Mouse (Mus musculus): ENCODE data around the gene Utp4.
"Not testable (repeated sequence)": the region's sequence is repeated elsewhere in the genome, so short reads cannot be mapped to it uniquely, and the experiment has no call there.

The Utp4 gene

DNA sequence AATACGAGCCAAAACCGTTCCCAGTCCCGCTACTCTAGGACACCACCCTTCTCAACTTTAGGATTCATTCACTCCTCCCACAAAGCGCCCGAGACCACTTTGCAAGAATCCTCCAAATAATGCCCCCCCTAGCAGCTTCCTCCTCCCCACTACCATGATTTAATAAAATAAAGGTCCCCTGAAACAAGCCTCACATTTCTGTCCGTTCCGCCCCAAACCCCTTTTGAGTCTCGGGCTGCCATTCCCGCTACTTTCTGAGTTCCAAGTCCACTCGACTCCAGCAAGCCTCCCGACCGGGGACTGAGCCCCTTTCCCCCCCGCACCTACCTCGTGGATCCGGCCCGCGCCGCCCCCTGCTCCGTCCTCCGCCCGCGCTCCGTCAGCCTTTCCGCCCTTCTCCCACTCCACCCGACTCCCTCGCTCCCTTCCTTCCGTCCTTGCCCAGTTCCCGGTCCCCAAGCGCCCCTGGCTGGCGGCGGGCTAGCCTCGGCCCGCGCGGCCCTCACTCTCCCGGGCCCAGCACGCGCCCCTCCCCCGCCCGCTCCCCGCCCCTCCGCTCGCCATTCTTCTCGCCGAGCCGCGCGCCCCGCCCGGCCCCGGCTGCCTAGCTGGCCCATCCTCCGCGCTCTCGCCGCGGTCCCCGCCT is 507 bp upstream of the Utp4 start:
- in situ Hi-C loops (cut with MboI; ENCODE audit: unreplicated experiment in 2 of 2) = loop anchor here in 1 of 2 experiments (10.0 to 25.0 kb wide), 2 partner anchors 478 to 694 kb away; partner anchors contain the start of genes Psmd7 and Zfp90

DNA sequence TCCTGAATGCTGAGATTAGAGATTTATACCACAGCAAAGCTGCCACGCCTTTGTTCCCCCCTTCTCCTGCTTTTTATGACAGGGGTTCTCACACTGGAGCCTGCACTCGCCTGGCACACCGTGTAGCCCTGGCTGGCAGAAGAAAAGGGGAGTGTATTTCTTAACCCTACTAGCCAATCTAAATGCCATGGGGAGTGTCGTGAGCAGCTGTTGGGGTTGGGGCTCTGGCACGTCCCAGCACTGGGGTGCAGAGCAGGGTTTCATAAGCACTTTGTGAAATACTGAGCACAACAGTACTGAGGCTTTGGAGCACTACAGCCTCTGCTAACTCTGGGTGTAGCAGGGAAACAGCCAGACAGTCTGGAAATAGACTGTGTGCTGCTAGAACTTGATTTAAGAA is 6.0 kb downstream of the Utp4 start:
- in situ Hi-C loops (cut with MboI; ENCODE audit: unreplicated experiment in 2 of 2) = loop anchor here in 1 of 2 experiments (10.0 to 25.0 kb wide), 2 partner anchors 485 to 688 kb away; partner anchors contain the start of genes Psmd7 and Zfp90

DNA sequence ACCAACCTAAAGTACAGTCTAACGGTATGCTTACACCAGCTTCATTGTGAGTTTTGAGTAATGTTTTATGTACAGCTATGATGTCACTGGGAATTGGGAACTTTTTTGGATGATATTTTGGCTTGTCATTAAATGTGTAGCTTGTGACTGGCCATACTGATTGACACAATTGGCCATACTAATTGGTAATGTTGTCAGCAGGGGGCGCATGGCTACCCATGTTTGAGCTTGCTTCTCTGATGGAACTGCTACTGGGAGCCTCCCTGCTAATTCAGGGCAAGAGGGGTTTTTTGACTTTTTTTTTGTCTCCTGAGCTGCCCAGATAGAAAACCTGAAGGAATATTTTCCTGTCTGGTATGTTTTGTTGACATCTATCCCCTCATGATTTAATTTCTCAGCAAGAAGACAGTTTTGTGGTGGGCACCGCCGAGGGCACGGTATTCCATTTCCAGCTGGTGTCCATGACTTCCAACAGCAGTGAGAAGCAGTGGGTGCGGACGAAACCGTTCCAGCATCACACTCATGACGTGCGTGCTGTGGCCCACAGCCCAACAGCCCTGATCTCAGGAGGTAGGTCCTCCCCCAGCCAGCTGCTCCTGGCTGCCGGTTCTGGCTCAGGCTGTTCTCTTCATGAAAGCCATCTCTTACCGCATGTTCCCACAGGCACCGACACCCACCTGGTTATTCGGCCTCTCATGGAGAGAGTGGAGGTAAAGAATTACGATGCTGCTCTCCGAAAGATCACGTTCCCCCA is 12.5 kb downstream of the Utp4 start:
- in situ Hi-C loops (cut with MboI; ENCODE audit: unreplicated experiment in 2 of 2) = no loop called here

DNA sequence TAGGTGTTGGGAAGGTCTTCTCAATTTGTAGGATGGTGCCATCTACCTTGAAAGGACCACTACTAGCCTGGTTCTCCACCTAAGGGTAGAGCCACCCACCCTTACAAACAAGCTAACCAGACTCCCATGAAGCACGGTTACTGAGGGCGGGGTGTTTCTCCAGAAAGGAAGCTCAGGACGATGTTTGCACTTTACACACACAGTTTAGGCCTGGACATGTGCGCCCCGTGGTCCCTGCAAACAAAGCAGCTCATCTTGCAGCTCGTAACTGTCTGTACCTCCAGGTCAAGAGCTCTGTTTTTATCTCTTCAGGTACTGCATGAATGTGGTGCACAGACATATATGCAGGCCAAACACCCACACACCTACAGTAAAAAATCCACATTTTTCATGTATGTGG is 13.2 kb downstream of the Utp4 start:
- in situ Hi-C loops (cut with MboI; ENCODE audit: unreplicated experiment in 2 of 2) = no loop called here

DNA sequence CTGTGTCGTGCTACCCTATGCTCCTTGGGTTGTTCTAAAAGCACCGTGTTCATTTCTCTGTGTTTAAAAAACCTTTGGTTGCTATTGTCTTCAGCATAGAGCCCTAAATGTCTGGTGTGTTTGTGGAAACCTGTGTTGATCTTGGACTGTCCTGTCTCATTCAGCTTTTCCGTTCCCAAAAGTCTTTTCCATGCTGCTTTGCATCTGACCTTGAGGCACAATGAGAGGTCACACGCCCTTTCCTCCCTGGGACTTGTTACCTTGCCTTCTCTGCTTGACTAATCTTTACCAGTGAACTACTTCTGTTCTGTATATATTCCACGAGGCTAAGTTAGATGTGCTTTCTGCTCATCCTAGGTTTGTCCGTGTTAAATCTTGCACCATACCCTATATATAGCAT is 14.0 kb downstream of the Utp4 start:
- in situ Hi-C loops (cut with MboI; ENCODE audit: unreplicated experiment in 2 of 2) = no loop called here

DNA sequence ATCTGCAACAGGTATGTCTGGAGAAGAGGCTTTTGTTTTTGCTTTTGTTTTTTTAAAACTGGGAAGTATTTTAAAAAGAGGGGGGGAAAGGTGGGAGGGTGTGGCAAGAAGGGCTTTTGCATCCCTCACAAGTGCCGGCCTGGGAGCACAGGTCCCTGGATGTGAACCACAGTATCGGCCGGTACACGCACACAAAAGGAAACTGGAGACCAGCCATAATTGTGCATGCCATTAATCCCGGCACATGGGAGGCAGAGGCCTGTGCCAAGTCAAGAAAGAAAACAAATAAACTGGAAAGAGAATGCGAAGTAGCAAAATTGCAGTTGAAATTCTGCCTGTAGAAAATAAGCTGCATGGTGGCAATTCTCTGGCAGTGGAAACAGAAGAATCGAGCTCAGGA is 14.9 kb downstream of the Utp4 start:
- in situ Hi-C loops (cut with MboI; ENCODE audit: unreplicated experiment in 2 of 2) = no loop called here

DNA sequence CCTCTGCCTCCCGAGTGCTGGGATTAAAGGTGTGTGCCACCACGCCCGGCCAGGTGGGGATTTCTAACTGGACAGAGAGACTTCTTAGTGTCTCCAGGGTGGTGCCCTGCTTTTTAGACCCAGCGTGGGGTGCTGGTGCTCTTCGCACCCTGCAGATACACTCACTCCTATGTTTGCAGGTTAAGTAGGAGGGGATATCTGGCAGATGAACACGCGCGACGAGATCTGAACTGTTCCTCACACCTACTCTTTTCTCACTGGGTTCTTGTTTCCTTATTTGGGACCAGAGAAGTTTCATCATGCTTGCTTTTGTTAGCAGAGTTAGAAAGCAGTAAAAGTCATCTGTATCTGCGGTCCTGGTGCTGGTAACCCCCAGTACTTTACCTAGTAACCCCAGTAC is 20.2 kb downstream of the Utp4 start:
- in situ Hi-C loops (cut with MboI; ENCODE audit: unreplicated experiment in 2 of 2) = no loop called here

DNA sequence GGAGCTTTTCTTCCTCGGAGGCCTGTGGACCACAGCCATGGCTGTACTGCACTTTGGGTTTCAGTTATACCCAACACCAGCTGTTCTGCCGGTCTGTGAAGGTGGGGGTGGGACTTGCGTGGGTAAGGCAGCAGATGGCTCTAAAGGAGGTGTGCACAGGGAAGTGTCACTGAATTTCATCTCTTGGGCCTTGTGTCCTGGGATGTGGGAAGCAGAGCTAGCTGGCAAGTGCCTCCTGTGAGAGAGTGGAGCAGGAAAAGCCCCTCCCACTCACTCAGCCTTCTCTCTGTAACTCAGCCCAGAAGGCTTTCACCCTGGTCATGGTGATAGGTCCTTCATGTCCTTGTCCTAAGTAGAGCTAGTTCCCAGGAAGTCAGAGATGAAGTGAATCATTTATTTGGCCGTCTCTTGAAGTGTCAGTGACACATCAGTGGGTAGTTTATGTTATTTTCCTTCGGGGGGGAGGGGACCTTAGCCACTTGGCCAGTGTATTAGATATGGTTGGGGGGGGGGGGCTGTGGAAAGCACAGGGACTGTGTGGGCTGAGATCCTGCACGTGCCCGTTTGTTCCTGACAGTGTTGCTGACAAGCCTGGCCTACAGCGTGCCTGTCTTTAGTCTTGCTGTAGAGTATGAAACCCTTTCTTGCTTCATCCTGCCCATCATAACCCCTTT is 26.4 kb downstream of the Utp4 start:
- in situ Hi-C loops (cut with MboI; ENCODE audit: unreplicated experiment in 2 of 2) = loop anchor here in 1 of 2 experiments (5.0 kb wide), 1 partner anchor 82 kb away; no protein-coding TSS in a partner anchor

DNA sequence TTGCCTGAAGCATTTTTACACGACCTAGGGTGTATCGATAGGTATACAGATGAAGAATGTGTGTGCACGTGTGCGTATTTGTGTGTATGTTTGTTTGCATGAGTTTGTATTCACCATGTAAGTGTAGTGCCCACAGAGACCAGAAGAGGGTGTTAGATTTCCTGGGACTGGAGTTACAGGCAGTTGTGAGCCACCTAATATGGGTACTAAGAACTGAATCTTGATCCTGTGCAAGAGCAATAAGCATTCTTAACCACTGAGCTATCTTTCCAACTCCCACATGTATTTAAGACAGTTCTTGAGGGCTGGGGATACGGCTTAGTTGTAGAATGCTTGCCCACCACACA is 26.9 kb downstream of the Utp4 start:
- in situ Hi-C loops (cut with MboI; ENCODE audit: unreplicated experiment in 2 of 2) = loop anchor here in 1 of 2 experiments (5.0 kb wide), 1 partner anchor 82 kb away; no protein-coding TSS in a partner anchor

DNA sequence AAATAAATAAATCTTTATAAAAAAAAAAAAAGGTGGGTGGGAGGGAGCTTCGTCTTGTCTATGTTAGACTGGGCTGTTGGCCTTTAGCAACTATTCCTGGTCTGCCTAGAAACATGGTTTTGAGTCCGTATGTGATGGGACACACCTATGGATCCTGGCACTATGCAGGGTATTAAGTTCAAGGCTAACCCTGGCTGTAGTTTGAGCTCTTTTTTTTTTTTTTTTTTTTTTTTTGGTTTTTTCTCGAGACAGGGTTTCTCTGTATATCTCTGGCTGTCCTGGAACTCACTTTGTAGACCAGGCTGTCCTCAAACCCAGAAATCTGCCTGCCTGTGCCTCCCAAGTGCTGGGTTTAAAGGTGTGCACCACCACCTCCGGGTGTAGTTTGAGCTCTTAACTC is 30.6 kb downstream of the Utp4 start:
- in situ Hi-C loops (cut with MboI; ENCODE audit: unreplicated experiment in 2 of 2) = loop anchor here in 1 of 2 experiments (5.0 kb wide), 1 partner anchor 78 kb away; no protein-coding TSS in a partner anchor

DNA sequence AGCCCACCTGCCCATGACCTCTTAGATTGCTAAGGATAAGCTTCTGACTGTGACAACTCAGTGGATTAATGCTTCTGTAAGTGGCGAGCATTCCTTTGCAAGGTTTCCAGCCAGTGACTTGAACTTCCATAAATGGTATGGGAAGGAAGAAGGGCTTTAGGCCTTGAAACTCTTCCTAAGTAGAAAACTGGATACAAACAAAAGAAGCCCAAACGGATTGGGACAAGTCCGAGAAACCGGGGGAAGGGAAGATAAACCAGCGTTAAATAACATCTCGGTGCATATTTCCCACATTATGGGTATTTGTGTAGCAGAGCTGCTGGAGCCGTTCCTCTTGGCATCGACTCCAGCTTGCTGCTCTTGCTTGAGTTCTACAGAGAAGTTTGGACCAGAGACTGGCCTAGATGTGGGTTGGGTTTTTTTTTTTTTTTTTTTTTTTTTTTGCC is 31.5 kb downstream of the Utp4 start:
- in situ Hi-C loops (cut with MboI; ENCODE audit: unreplicated experiment in 2 of 2) = loop anchor here in 1 of 2 experiments (5.0 kb wide), 1 partner anchor 77 kb away; no protein-coding TSS in a partner anchor

DNA sequence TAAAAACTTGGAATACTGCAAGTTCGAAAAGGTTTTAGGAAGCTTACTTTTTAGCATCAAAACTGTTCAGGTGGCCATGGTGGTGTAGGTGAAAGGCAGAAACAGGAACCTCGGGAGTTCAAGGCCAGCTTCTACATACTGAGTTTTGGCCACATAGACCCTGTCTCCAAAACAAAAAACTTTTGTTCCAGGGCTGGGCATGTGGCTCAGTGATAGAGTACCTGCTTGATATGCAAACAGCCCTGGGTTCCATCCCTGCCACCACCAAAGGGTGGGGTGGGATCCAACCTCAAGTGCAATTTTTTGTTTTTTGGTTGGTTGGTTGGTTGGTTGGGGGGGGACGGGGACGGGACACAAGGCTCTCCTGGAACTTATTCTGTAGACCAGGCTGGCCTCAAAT is 32.0 kb downstream of the Utp4 start:
- in situ Hi-C loops (cut with MboI; ENCODE audit: unreplicated experiment in 2 of 2) = no loop called here

DNA sequence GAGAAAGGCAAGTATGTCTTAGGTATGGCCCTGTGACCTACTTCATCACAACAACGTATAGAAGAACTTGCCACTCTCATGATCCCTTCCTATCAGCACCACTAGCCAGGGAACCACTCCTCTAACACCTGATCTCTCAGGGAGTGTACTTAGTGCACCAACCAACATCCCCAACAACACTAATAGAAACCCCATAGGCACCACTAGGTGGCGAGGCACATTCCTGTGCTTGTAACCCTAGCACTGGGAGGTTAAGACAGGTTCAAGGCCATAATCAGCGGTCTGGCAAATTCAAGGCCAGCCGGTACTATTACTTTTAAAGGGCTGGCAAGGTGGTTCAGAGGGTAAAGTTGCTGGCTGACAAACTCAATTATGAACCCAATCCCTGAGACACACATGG is 33.8 kb downstream of the Utp4 start:
- in situ Hi-C loops (cut with MboI; ENCODE audit: unreplicated experiment in 2 of 2) = no loop called here

DNA sequence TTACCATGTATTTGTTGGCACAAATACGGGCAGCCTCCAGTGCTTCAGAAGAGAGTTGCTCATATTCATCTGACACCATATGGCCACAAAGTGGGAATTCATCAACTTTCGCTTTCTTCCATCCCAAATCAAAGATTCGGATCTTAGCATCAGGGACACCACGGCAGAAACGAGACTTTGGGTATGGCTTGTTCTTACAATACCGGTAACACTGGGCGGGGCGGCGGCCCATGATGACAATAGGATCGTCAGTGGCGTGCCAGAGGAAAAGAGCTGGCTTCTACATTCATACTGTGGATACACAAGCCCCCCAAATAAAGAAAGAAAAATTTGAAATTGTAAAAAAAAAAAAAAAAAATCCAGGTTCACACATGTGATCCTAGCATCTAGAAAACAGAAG is 34.7 kb downstream of the Utp4 start:
- in situ Hi-C loops (cut with MboI; ENCODE audit: unreplicated experiment in 2 of 2) = not testable (repeated sequence)

DNA sequence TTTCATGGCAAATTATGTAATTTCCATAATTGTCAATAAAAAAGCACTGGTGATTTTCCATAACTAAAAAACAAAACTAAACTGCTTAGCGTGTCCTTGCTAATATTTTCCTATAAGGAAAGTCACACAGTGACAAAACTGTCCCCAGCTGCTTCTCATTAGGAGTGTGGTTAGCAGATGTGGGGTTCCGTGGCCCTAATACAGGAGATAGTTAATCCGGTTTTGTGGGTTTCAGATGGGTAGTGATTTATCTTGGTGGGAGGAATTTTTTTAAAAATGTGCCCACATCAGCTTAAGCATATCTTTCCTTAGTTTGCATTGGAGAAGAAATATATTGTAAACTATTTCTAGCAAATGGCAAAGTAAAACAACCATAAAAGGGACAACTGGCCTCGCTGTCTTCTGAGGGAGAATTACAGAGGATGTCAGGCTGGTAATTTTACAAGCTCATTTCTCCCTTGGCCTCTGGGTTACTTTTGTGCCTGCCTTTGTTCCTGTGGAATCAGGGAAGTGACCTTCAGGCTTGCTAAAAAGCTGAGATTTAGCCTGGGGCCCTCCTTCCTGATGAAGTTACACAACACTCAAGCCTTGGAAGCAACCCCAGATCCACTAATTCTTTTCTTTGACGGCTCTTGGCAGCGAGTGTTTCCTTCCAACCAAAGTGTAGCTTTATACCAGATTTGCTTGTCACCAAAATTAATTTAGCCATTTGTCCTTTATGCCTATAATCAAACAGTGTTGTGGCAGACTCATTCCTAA is 35.9 kb downstream of the Utp4 start:
- in situ Hi-C loops (cut with MboI; ENCODE audit: unreplicated experiment in 2 of 2) = no loop called here

DNA sequence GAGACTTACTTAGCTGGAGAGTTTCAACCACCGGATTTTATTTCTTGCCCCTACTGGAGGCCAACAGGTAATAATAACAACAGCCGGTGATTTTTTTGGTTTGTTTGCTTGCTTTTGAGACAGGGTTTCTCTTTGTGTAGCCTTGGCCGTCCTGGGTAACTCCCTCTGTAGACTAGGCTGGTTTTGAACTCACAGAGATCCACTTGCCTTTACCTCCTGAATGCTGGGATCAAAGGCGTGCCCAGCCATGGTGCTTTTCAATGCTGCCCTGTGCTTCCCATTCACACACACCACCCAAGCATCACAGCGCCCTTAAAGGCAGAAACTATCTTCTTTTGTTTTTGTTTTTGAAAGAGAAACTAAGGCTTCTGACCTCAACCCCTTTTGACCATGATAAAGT is 36.5 kb downstream of the Utp4 start:
- in situ Hi-C loops (cut with MboI; ENCODE audit: unreplicated experiment in 2 of 2) = no loop called here

DNA sequence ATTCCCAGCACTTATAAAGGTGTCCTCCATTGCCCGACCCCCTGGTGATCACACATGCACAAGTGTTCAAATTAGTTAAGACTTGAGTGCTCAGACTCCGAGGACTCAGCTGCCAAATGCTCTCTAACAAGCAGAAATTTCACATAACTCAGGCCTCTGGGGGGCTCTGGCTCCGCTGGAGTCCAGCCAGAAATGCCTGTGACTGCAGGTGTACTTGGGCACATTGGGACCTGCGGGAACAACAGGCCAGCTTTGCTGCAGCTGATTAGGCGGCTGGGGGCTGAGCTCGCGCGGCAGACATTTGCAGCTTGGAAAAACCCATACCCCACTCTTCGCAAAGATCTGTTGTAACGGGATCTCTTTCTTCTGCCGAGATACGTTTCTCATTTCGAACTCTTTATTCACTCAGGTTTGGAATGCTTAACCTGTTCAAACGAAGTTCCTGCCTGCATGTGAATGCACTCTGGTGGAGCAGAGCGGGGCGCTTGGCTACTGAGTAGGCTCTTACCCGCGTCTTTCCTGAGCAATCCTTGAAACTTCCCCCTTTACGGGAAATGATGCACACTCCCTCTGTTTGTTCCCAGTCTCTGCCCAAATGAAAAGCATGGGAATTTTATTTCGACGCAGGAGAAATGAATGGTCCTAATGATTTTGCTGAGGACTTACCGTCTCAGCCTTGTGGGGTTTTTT is 39.1 kb downstream of the Utp4 start:
- in situ Hi-C loops (cut with MboI; ENCODE audit: unreplicated experiment in 2 of 2) = no loop called here

DNA sequence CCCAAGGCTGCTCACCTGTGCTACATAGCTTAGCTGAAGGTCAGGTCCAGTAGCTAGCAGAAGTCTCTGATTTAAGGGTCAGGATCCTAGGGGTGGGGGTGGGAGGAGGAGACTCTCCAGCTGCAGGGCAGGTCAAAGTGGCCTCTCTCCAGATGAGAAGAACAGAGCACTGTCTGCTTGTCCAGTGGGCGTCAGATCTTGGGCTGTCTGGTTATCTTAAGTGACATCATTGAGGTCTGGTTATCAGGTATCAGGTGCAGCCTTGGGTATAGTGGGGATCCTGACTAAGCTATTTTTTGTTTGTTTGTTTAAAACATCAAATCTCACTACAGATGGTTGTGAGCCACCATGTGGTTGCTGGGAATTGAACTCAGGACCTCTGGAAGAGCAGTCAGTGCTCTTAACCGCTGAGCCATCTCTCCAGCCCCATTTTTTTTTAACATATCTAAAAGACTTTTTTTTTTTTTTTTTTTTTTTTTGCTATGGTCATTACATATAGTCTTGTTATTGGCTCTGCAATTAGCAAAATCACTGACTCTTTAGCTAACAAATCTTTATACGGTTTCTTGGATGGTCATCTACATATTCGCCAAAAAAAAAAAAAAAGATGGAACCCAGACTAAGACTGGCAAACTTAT is 40.2 kb downstream of the Utp4 start:
- in situ Hi-C loops (cut with MboI; ENCODE audit: unreplicated experiment in 2 of 2) = no loop called here

DNA sequence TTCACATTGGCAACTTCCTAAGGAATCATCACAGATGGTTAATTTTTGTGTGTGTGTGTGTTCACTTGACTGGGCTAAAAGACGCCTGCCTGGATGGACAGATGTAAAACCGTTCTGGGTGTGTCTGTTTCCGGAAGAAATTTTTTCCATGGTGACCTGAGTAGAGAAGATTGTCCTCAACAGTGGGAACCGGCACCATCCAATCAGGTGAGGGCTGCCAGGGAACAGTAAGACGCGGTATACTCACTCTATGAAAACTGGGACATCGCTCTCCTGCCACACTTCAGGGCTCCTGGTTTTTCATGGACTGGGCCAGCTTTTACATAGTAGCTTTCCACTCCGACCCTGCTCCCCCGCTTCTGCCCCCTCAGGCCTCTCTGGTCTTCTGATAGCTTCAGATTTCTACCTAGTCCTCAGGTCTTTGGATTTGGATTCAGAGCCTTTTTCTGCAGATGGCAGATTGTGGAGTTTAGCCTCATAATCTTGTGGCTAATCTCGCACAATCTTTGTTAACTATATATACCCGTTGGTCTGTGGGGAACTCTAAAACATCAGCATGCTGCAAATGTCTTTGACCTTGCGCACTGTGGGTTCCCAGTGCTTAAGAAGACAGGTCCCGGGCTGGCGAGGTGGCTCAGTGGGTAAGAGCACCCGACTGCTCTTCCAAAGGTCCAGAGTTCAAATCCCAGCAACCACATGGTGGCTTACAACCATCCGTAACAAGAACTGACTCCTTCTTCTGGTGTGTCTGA is 41.0 kb downstream of the Utp4 start:
- in situ Hi-C loops (cut with MboI; ENCODE audit: unreplicated experiment in 2 of 2) = no loop called here
